10 mouse cellular contexts compared by ENCODE assay signal in the genomic region with DNA sequence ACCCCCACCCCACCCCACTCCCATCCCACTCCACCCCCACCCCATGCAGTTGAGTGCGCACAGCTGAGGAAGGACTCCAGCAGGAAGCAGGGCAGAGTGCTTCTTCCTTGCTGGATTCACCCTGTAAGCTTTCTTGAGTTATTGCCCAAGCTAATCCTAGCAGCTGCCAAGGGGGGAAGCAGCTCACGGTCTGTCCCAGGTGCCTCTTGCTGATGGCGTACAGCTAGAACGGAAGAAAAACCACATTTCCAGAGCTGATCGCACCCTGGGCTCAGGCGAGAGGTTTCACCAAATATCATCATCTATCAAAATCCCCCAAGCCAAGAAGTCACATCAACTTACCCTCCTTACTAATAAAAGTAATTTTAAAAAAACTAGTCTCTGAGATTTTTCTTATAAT.
DNase-seq lines count a peak whose midpoint lies in the region; ATAC-seq and TF ChIP-seq lines count a peak whose summit lies in the region.
"Had no signal": no experiment of that assay in that cellular context is flagged by ENCODE, and none has a peak within 500 bp of the region (broad histone marks: within the 10 kb centered on the region; RNA-seq: fewer than 3 reads in every experiment).

No protein-coding gene starts in this region.

- in situ Hi-C loops in Patski (cut with MboI; ENCODE audit: low pct_unique_long_range_greater_than_20kb), result no loop called here

- no peak overlapping the region for H3K9ac ChIP-seq in intestine, embryonic 16.5 days (ENCODE audit: low read depth, low read length)
- H3K9ac ChIP-seq in intestine, postnatal 0 days (ENCODE audit: low read depth, low read length), result no peak overlapping the region
- H3K9ac ChIP-seq: embryonic facial prominence, embryonic 13.5 days had no signal

- peaks cover 34% of the 10 kb centered on the region for H3K4me1 ChIP-seq in intestine, embryonic 16.5 days (ENCODE audit: control insufficient read depth, insufficient read depth, low read length)
- peaks cover 13% of the 10 kb centered on the region for H3K4me1 ChIP-seq in intestine, postnatal 0 days (replicated peaks; ENCODE audit: control insufficient read depth, insufficient read depth, low read length)

- CTCF ChIA-PET in Patski (lab: Charles Lee), result interaction anchor here (1.4 kb wide), 1 partner anchor 34 kb away, joined by 3 read pairs; no protein-coding TSS in a partner anchor

- H3K27ac ChIP-seq in intestine, embryonic 16.5 days (ENCODE audit: low read length), result peak overlapping the region; percentile 39; the same call in 1 of the 2 replicates
- no peak overlapping the region for H3K27ac ChIP-seq in intestine, postnatal 0 days (ENCODE audit: low read depth, low read length)
- H3K27ac ChIP-seq: embryonic facial prominence, embryonic 13.5 days had no signal

- peak; percentile 14; the same call in 1 of the 2 replicates for ATAC-seq in intestine, embryonic 16.5 days
- no peak for ATAC-seq in intestine, postnatal 0 days
- peak; percentile 26 for ATAC-seq in Patski
- peak; percentile 56 for ATAC-seq in megakaryocyte progenitor cell, adult 5-6 weeks (replicated peaks; ENCODE audit: poor library complexity)

- POLR2A ChIA-PET in Patski (lab: Charles Lee), result interaction anchor here (0.8 to 1.0 kb wide), 2 partner anchors 11 to 25 kb away, joined by 3 to 5 read pairs; no protein-coding TSS in a partner anchor

- H3K4me2 ChIP-seq in intestine, embryonic 16.5 days (ENCODE audit: low read depth, low read length), result 0 out of 2 replicates have a peak overlapping the region, but pooled peaks have one; percentile 26
- H3K4me2 ChIP-seq in intestine, postnatal 0 days (replicated peaks; ENCODE audit: low read depth), result no peak overlapping the region
- H3K4me2 ChIP-seq: embryonic facial prominence, embryonic 13.5 days had no signal

- no peak overlapping the region for H3K4me3 ChIP-seq in intestine, embryonic 16.5 days (ENCODE audit: low read length)
- no peak overlapping the region for H3K4me3 ChIP-seq in intestine, postnatal 0 days (ENCODE audit: low read depth, low read length)
- H3K4me3 ChIP-seq: embryonic facial prominence, embryonic 13.5 days had no signal

- TF ChIP-seq CTCF in intestine, postnatal 0 days (IDR thresholded peaks at IDR 0.05; ENCODE audit: low read depth), result no peak
- no peak for TF ChIP-seq CTCF in Patski (IDR thresholded peaks at IDR 0.05)

- peak; percentile 44 for DNase-seq in embryo, embryonic 11 days
- DNase-seq in embryo, embryonic 9.5 days (ENCODE audit: extremely low spot score), result no peak
- no peak for DNase-seq in Patski (ENCODE audit: low read depth, low spot score)
- DNase-seq in ovary, postnatal 10 days (ENCODE audit: low spot score), result no peak
- no peak for DNase-seq in right cerebral cortex, postnatal 4 days
- DNase-seq: lung, postnatal 14 days had no signal

- H3K36me3 ChIP-seq in intestine, embryonic 16.5 days (ENCODE audit: control insufficient read depth, insufficient read depth, low read length), result no peaks in the 10 kb centered on the region
- no peaks in the 10 kb centered on the region for H3K36me3 ChIP-seq in intestine, postnatal 0 days (ENCODE audit: control insufficient read depth, insufficient read depth)
- H3K36me3 ChIP-seq: embryonic facial prominence, embryonic 13.5 days had no signal

- WGBS in intestine, embryonic 16.5 days, result 27% methylated on average over 6 of the region's 6 CpGs
- WGBS in intestine, postnatal 0 days, result 33% methylated on average over 6 of the region's 6 CpGs

- H3K27me3 ChIP-seq in intestine, embryonic 16.5 days (replicated peaks; ENCODE audit: control insufficient read depth, insufficient read depth, low read length), result no peaks in the 10 kb centered on the region
- H3K27me3 ChIP-seq in intestine, postnatal 0 days (replicated peaks; ENCODE audit: control insufficient read depth, insufficient read depth, low read length), result no peaks in the 10 kb centered on the region
- no peaks in the 10 kb centered on the region for H3K27me3 ChIP-seq in Patski
- H3K27me3 ChIP-seq: embryonic facial prominence, embryonic 13.5 days had no signal

- no peaks in the 10 kb centered on the region for H3K9me3 ChIP-seq in intestine, embryonic 16.5 days (ENCODE audit: control insufficient read depth, low read length)
- no peaks in the 10 kb centered on the region for H3K9me3 ChIP-seq in intestine, postnatal 0 days (ENCODE audit: control insufficient read depth)
- H3K9me3 ChIP-seq: embryonic facial prominence, embryonic 13.5 days had no signal
